Mouse (Mus musculus): ENCODE results near the gene Rnf167. TPM values are rescaled to one million over a fixed set of nuclear protein-coding genes. Genes with fewer than 3 reads are reported as not detected.

The Rnf167 gene
- polyA plus RNA-seq, 1 experiment from 2014 or later, result 119 TPM

- H3K36me3 ChIP-seq (ENCODE audit: insufficient read depth, low read length), result peaks cover 42% of the 10 kb centered on the region
- H3K9me3 ChIP-seq (ENCODE audit: low read length), result no peaks in the 10 kb centered on the region
- DNase-seq (ENCODE audit: low spot score), result no peak
- H3K4me1 ChIP-seq (ENCODE audit: insufficient read depth, low read depth, low read length), result peaks cover 25% of the 10 kb centered on the region; the same call in 1 of the 2 replicates
- TF ChIP-seq CTCF (IDR thresholded peaks at IDR 0.05), result no peak
- peak overlapping the region; percentile 70 for H3K4me3 ChIP-seq (ENCODE audit: low read depth, low read length)
- no peak overlapping the region for H3K27ac ChIP-seq (ENCODE audit: low read length)
- ATAC-seq, result no peak
- peak overlapping the region; percentile 92; the same call in 1 of the 2 replicates for H3K9ac ChIP-seq (replicated peaks; ENCODE audit: low read depth)
- WGBS, result 70% methylated on average over 4 of the region's 4 CpGs
- H3K4me2 ChIP-seq (replicated peaks; ENCODE audit: low read depth, low read length), result peak overlapping the region; percentile 96
- no peaks in the 10 kb centered on the region for H3K27me3 ChIP-seq (replicated peaks; ENCODE audit: insufficient read depth, low read length)
Observed at GRCm38 (mm10) chr11:70648512-70648911, 1.5 kb downstream of the Rnf167 start.

- ATAC-seq (no peak), DNase-seq (ENCODE audit: low spot score) (no peak)
- TF ChIP-seq EP300 (IDR thresholded peaks at IDR 0.05), result no peak
- no peak for TF ChIP-seq CTCF (IDR thresholded peaks at IDR 0.05)
- no peak overlapping the region for H3K4me3 ChIP-seq (ENCODE audit: low read depth, low read length)
- H3K9ac ChIP-seq (replicated peaks; ENCODE audit: low read depth), result no peak overlapping the region
- WGBS, result 74% methylated on average over 8 of the region's 8 CpGs
- peak overlapping the region; percentile 8; the same call in 1 of the 2 replicates for H3K4me2 ChIP-seq (replicated peaks; ENCODE audit: low read depth, low read length)
- H3K36me3 ChIP-seq (ENCODE audit: insufficient read depth, low read length), result peaks cover 41% of the 10 kb centered on the region
- H3K4me1 ChIP-seq (ENCODE audit: insufficient read depth, low read depth, low read length), result peaks cover 25% of the 10 kb centered on the region; the same call in 1 of the 2 replicates
- H3K9me3 ChIP-seq (ENCODE audit: low read length), result no peaks in the 10 kb centered on the region
- H3K27me3 ChIP-seq (replicated peaks; ENCODE audit: insufficient read depth, low read length), result no peaks in the 10 kb centered on the region
- 0 out of 2 replicates have a peak overlapping the region, but pooled peaks have one; percentile 20 for H3K27ac ChIP-seq (ENCODE audit: low read length)
Observed at GRCm38 (mm10) chr11:70649185-70649734, 2.2 kb downstream of the Rnf167 start.

- Histone ChIP-seq H3K36me3 (ENCODE audit: insufficient read depth, low read length) (peaks cover 31% of the 10 kb centered on the region), H3K9ac (replicated peaks; ENCODE audit: low read depth) (no peak overlapping the region), H3K4me2 (replicated peaks; ENCODE audit: low read depth, low read length) (no peak overlapping the region), H3K4me3 (ENCODE audit: low read depth, low read length) (no peak overlapping the region), H3K4me1 (ENCODE audit: insufficient read depth, low read depth, low read length) (peaks cover 25% of the 10 kb centered on the region; the same call in 1 of the 2 replicates), H3K9me3 (ENCODE audit: low read length) (no peaks in the 10 kb centered on the region), H3K27me3 (replicated peaks; ENCODE audit: insufficient read depth, low read length) (no peaks in the 10 kb centered on the region), H3K27ac (ENCODE audit: low read length) (no peak overlapping the region)
- ATAC-seq (no peak), DNase-seq (ENCODE audit: low spot score) (peak; percentile 33)
- 61% methylated on average over 12 of the region's 12 CpGs for WGBS
- TF ChIP-seq EP300 (IDR thresholded peaks at IDR 0.05), result no peak
- TF ChIP-seq CTCF (IDR thresholded peaks at IDR 0.05), result no peak
Observed at GRCm38 (mm10) chr11:70650322-70651175, 3.5 kb downstream of the Rnf167 start.

GRCm38 (mm10) chr11:70651391-70651790 is 4.4 kb downstream of the Rnf167 start:
- ATAC-seq (no peak), DNase-seq (ENCODE audit: low spot score) (no peak)
- Histone ChIP-seq H3K36me3 (ENCODE audit: insufficient read depth, low read length) (peaks cover 31% of the 10 kb centered on the region), H3K9ac (replicated peaks; ENCODE audit: low read depth) (no peak overlapping the region), H3K4me2 (replicated peaks; ENCODE audit: low read depth, low read length) (no peak overlapping the region), H3K4me1 (ENCODE audit: insufficient read depth, low read depth, low read length) (peaks cover 22% of the 10 kb centered on the region), H3K9me3 (ENCODE audit: low read length) (no peaks in the 10 kb centered on the region), H3K27me3 (replicated peaks; ENCODE audit: insufficient read depth, low read length) (no peaks in the 10 kb centered on the region), H3K27ac (ENCODE audit: low read length) (no peak overlapping the region), H3K4me3 (ENCODE audit: low read depth, low read length) (no peak overlapping the region)
- 40% methylated on average over 2 of the region's 2 CpGs for WGBS
- no peak for TF ChIP-seq CTCF (IDR thresholded peaks at IDR 0.05)
- TF ChIP-seq EP300 (IDR thresholded peaks at IDR 0.05), result no peak

- ATAC-seq (no peak), DNase-seq (ENCODE audit: low spot score) (peak; percentile 46)
- Histone ChIP-seq H3K27me3 (replicated peaks; ENCODE audit: insufficient read depth, low read length) (no peaks in the 10 kb centered on the region), H3K9me3 (ENCODE audit: low read length) (no peaks in the 10 kb centered on the region), H3K4me2 (replicated peaks; ENCODE audit: low read depth, low read length) (peak overlapping the region; percentile 74), H3K4me3 (ENCODE audit: low read depth, low read length) (peak overlapping the region; percentile 99), H3K36me3 (ENCODE audit: insufficient read depth, low read length) (peaks cover 31% of the 10 kb centered on the region), H3K27ac (ENCODE audit: low read length) (peak overlapping the region; percentile 99), H3K9ac (replicated peaks; ENCODE audit: low read depth) (peak overlapping the region; percentile 16; the same call in 1 of the 2 replicates), H3K4me1 (ENCODE audit: insufficient read depth, low read depth, low read length) (peaks cover 27% of the 10 kb centered on the region)
- TF ChIP-seq EP300 (IDR thresholded peaks at IDR 0.05) (no peak), CTCF (IDR thresholded peaks at IDR 0.05) (no peak)
- 33% methylated on average over 12 of the region's 12 CpGs for WGBS
Observed at GRCm38 (mm10) chr11:70652029-70652883, 5.2 kb downstream of the Rnf167 start.

Data from lung, postnatal 0 days (tissue).